Mouse (Mus musculus): ENCODE data around the gene Snx9. TPM values are rescaled to one million over a fixed set of nuclear protein-coding genes. Genes with fewer than 3 reads are reported as not detected.

The Snx9 gene
- total and polyA plus RNA-seq, 3 experiments, result 12.9 to 22.8 TPM; not detected in 1

DNA sequence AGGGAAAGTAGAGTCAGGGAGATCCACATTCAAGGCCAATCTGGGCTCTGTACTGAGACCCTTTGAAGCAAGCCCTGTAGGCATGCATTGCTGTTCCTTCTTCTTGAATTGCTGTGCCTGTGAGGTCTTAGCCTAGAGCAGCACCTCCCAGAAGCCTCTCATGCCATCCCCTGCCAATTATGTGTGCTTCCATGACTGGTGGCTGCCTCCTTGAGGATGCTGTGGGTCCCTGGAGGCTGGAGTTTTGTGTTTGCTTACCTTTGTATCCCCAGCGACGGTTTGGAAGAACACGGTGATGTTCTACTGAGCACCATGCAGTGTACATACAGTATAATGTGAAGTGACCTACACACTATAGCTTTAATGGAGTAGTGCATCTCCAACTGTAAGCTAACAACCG lies 4.2 kb downstream of the Snx9 start:
- Histone ChIP-seq H3K36me3 (ENCODE audit: control insufficient read depth in 1 of 2, insufficient read depth in 2 of 2, low read length in 2 of 2) (peaks cover 0 to 4% of the 10 kb centered on the region in 2 experiments; a peak in 1 of 4 replicates), H3K9ac (ENCODE audit: control insufficient read depth, low read depth, low read length, poor library complexity, severe bottlenecking) (no peak overlapping the region), H3K27ac (ENCODE audit: control insufficient read depth, low read depth, low read length) (no peak overlapping the region), H3K9me3 (replicated peaks; ENCODE audit: insufficient read depth, low read length) (no peaks in the 10 kb centered on the region), H3K27me3 (ENCODE audit: control insufficient read depth in 1 of 2, insufficient read depth in 2 of 2, low read length in 2 of 2) (no peaks in the 10 kb centered on the region), H3K4me3 (ENCODE audit: control insufficient read depth in 1 of 2, insufficient read depth in 1 of 2, low read depth in 2 of 2, low read length in 2 of 2) (no peak overlapping the region), H3K79me2 (ENCODE audit: control insufficient read depth, insufficient read depth, low read length, poor library complexity) (peaks cover 25% of the 10 kb centered on the region), H3K4me1 (ENCODE audit: control insufficient read depth in 1 of 2, insufficient read depth in 2 of 2, low read length in 2 of 2) (peaks cover 0 to 11% of the 10 kb centered on the region in 2 experiments; a peak in 2 of 4 replicates)
- DNase-seq (ENCODE audit: low read depth, low spot score), result no peak
- no peak for TF ChIP-seq BHLHE40 (IDR thresholded peaks at IDR 0.05; ENCODE audit: borderline replicate concordance, low read depth, low read length)
- TF ChIP-seq E2F4 (IDR thresholded peaks at IDR 0.05; ENCODE audit: borderline replicate concordance, low read depth, low read length), result no peak
- TF ChIP-seq MYC (IDR thresholded peaks at IDR 0.05; ENCODE audit: low read depth, low read length), result no peak
- no peak for TF ChIP-seq NELFE (IDR thresholded peaks at IDR 0.05; ENCODE audit: low read depth, low read length)

DNA sequence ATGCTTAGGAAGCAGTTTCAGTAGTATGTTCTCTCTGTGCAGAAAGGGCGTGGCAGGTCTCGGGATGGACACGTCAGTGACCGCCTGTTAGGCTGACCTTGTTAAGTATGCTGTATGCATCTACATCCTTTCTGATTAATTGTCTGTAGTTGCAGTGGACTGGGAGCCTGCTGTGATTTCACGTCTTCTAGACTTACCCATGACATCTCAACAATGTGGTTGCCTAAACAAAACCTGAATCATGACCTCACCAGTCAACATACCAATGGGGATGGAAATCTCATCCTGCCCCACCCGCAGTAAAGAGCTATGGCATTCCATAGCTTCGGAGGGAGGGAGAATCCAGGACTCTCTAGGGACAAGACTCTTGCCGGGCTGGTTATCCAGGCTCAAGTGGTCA lies 5.0 kb downstream of the Snx9 start:
- no peak for DNase-seq (ENCODE audit: low read depth, low spot score)
- H3K79me2 ChIP-seq (ENCODE audit: control insufficient read depth, insufficient read depth, low read length, poor library complexity), result peaks cover 21% of the 10 kb centered on the region
- no peaks in the 10 kb centered on the region for H3K27me3 ChIP-seq (ENCODE audit: control insufficient read depth in 1 of 2, insufficient read depth in 2 of 2, low read length in 2 of 2)
- TF ChIP-seq MYC (IDR thresholded peaks at IDR 0.05; ENCODE audit: low read depth, low read length), result no peak
- H3K9ac ChIP-seq (ENCODE audit: control insufficient read depth, low read depth, low read length, poor library complexity, severe bottlenecking), result no peak overlapping the region
- no peak overlapping the region for H3K27ac ChIP-seq (ENCODE audit: control insufficient read depth, low read depth, low read length)
- no peak overlapping the region for H3K4me3 ChIP-seq (ENCODE audit: control insufficient read depth in 1 of 2, insufficient read depth in 1 of 2, low read depth in 2 of 2, low read length in 2 of 2)
- peaks cover 0 to 4% of the 10 kb centered on the region in 2 experiments; a peak in 1 of 4 replicates for H3K36me3 ChIP-seq (ENCODE audit: control insufficient read depth in 1 of 2, insufficient read depth in 2 of 2, low read length in 2 of 2)
- peaks cover 0 to 11% of the 10 kb centered on the region in 2 experiments; a peak in 2 of 4 replicates for H3K4me1 ChIP-seq (ENCODE audit: control insufficient read depth in 1 of 2, insufficient read depth in 2 of 2, low read length in 2 of 2)
- H3K9me3 ChIP-seq (replicated peaks; ENCODE audit: insufficient read depth, low read length), result no peaks in the 10 kb centered on the region

DNA sequence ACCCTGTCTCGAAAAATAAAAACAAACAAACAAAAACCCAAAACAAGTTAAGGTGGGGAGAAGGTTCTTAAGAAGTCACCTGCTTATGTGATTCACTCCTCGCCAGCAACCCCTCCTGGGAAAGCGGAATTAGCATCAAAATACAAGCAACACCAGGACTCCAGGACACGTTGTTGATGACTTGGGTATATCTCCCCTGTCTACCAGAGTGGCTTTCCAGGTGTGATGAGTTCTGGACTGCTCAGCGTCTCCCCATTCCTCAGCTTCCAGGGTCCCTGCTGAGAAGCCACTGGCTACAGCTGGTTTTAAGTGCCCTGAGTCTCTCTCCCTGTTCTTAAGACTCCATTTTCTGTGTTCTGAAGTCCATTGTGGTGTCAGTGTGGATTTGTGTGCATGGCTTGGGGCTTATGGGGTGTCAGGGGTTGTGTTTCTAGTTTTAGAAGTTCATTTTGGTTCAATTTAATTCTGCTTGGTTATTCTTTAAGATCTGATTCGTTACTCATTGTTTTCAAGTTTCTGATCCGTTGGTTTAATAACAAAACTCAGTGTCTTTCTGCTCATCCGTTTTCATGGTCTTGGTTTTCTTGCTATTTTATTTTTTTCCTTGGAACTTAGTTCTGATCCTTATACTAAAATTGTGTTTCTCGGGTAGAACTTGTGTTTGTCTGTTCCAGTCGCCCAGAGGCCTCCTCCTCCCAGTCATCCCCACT lies 7.7 kb downstream of the Snx9 start:
- H3K27me3 ChIP-seq (ENCODE audit: control insufficient read depth in 1 of 2, insufficient read depth in 2 of 2, low read length in 2 of 2), result no peaks in the 10 kb centered on the region
- H3K4me1 ChIP-seq (ENCODE audit: control insufficient read depth in 1 of 2, insufficient read depth in 2 of 2, low read length in 2 of 2), result peaks cover 0 to 4% of the 10 kb centered on the region in 2 experiments; a peak in 1 of 4 replicates
- H3K9ac ChIP-seq (ENCODE audit: control insufficient read depth, low read depth, low read length, poor library complexity, severe bottlenecking), result no peak overlapping the region
- H3K4me3 ChIP-seq (ENCODE audit: control insufficient read depth in 1 of 2, insufficient read depth in 1 of 2, low read depth in 2 of 2, low read length in 2 of 2), result no peak overlapping the region
- TF ChIP-seq JUND (IDR thresholded peaks at IDR 0.05; ENCODE audit: low read depth, low read length) (no peak), CHD1 (IDR thresholded peaks at IDR 0.05; ENCODE audit: low read depth, low read length) (no peak), TAL1 (IDR thresholded peaks at IDR 0.05; ENCODE audit: low read length) (no peak), MYC (IDR thresholded peaks at IDR 0.05; ENCODE audit: low read depth, low read length) (no peak), TBP (IDR thresholded peaks at IDR 0.05; ENCODE audit: low read depth, low read length) (no peak), ZNF384 (IDR thresholded peaks at IDR 0.05; ENCODE audit: low read depth, low read length) (no peak), RAD21 (IDR thresholded peaks at IDR 0.05; ENCODE audit: low read depth, low read length) (no peak), MAZ (IDR thresholded peaks at IDR 0.05; ENCODE audit: low read depth, low read length) (no peak), NRF1 (IDR thresholded peaks at IDR 0.05; ENCODE audit: insufficient read depth, low read depth, low read length, poor library complexity, severe bottlenecking) (no peak), ZKSCAN1 (IDR thresholded peaks at IDR 0.05; ENCODE audit: low read depth, low read length) (no peak), GABPA (IDR thresholded peaks at IDR 0.05; ENCODE audit: low read depth, low read length) (no peak), BHLHE40 (IDR thresholded peaks at IDR 0.05; ENCODE audit: borderline replicate concordance, low read depth, low read length) (no peak), POLR2A (IDR thresholded peaks at IDR 0.05; ENCODE audit: control insufficient read depth in 1 of 2, insufficient read depth in 1 of 2, low read depth in 1 of 2, low read length in 2 of 2, poor library complexity in 1 of 2) (no peak), SMC3 (IDR thresholded peaks at IDR 0.05; ENCODE audit: low read depth, low read length) (no peak), USF2 (IDR thresholded peaks at IDR 0.05; ENCODE audit: borderline replicate concordance in 1 of 2, insufficient read depth in 1 of 2, low read depth in 1 of 2, low read length in 2 of 2) (no peak), NELFE (IDR thresholded peaks at IDR 0.05; ENCODE audit: low read depth, low read length) (no peak)
- no peak overlapping the region for H3K27ac ChIP-seq (ENCODE audit: control insufficient read depth, low read depth, low read length)
- no peaks in the 10 kb centered on the region for H3K36me3 ChIP-seq (ENCODE audit: control insufficient read depth in 1 of 2, insufficient read depth in 2 of 2, low read length in 2 of 2)
- no peak for DNase-seq (ENCODE audit: low read depth, low spot score)
- H3K9me3 ChIP-seq (replicated peaks; ENCODE audit: insufficient read depth, low read length), result no peaks in the 10 kb centered on the region
- peaks cover 9% of the 10 kb centered on the region for H3K79me2 ChIP-seq (ENCODE audit: control insufficient read depth, insufficient read depth, low read length, poor library complexity)
